Mouse (Mus musculus): ENCODE measurements around the gene Htr1a. TPM values are rescaled to one million over a fixed set of nuclear protein-coding genes. Genes with fewer than 3 reads are reported as not detected.

The Htr1a gene
- total RNA-seq (2017) = not detected in 3 replicates

DNA sequence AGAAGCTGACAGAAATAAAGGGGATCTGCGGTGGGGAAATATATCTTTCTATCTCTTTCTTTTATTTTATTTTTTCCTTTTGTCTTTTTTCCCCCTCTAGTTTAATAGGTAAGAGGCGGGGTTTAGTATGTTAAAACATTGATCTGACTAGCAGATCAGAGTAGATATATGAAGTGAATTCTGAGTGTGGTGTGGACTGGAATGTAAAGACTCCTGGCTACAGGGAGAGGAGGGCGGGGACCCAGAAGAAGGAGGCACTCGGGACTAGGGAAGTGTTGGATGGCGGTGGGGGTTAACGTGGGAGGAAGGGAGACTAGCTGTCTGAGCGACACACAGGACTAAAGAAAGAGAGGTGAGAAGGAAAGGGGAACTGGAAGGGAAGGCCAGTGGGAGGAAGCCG is at the start of gene Htr1a:
Gene Htr1a, plus strand, starts transcription at position 301 of the 400 bp plus-strand sequence.
- ATAC-seq (replicated peaks; ENCODE audit: insufficient number of reproducible peaks, low FRiP score, low TSS enrichment, poor library complexity, severe bottlenecking) = no peak

DNA sequence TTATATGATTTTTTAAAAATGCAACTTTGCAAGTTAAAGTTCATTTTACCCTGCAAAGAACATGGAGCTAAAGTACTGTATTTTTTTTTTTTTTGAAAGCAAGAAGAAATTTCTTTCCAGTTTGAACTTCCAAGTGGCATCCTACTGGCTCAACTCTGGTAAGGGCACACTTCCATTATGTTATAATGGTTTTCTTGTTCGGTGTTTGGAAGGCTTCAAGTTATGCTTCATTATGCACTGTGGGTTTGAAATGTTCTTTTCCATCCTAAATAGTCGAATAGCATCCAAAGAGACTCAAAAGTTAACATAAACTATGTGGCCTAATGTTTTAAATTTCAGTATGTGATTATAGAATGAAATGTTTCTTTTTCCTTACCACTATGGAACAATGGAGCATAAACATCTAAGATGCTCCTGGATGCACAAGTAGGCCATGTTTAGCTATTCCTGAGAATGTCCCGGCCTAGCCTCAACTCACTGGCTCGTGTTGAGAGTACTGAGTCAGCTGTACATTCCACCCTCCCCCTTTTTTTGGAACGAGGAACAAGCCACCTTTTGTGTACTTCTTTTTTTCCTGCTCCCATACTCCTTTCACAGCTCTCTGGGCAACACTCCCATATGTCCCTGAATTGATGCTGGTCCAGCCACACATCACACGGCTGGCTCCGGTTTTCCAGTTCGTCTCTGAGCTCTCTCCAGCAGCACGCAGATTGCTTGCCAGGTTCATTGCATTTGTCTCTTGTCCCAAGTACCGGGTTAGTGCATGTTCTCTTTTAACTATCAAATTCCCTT is 31.7 kb upstream of the Htr1a start:
- ATAC-seq (replicated peaks; ENCODE audit: insufficient number of reproducible peaks, low FRiP score, low TSS enrichment, poor library complexity, severe bottlenecking) = no peak

DNA sequence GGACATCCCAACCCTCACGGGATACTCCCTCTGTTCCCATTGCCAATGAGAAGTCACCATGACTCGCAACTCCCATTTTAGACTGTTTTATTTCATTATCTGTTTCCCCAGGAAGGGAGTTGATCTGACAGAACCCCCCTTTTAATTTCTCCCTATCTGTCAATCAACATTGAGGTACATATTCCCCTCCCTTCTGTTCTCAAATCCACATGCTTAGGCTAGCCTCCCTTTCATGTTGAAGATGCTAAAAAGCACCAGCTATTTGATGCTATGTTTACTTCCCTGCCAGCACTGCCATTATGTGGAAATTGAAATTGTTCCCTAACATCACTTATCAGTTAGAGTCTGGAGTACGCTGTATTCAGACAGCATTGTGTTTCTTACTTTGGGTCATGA is 31.1 kb upstream of the Htr1a start:
- ATAC-seq (replicated peaks; ENCODE audit: insufficient number of reproducible peaks, low FRiP score, low TSS enrichment, poor library complexity, severe bottlenecking) = no peak

DNA sequence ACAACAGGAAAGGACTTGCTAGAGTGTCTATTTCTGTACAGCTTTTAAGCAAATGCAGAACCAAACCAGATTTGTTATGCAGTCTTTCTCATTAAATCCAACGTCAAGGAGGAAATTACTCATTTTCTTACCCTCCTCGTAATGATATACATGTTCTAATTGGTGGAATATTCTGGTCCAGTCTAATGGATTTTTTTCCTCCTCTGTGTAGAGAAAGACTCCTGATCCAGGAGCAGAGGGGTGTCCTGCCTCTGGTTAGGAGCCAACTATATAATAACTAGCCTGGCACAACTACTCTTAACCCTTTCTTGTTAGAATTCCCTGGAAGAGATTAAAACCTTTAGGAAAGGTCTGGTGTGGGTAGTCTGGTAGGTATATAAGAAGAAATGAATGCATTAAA is 10.3 kb upstream of the Htr1a start:
- no peak for ATAC-seq (replicated peaks; ENCODE audit: insufficient number of reproducible peaks, low FRiP score, low TSS enrichment, poor library complexity, severe bottlenecking)

DNA sequence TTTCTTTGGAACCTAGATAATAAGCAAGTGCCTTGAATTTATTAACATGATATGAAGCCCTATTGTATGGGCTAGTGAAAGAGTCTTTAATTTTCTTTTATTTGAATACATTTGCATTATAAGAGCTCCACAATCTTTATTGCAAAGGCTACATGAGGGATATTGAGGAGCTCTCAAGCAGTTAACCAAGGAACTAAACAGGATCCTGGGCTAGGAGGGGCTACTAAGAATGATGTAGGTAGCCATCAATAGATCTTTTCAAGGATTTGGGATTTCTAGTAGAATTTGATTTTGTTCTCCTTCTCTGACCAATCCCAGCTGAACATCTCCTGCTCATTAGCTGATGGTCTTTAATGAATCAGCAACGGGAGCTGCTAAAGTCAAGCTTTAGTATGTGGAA is 9.8 kb upstream of the Htr1a start:
- ATAC-seq (replicated peaks; ENCODE audit: insufficient number of reproducible peaks, low FRiP score, low TSS enrichment, poor library complexity, severe bottlenecking) = no peak

DNA sequence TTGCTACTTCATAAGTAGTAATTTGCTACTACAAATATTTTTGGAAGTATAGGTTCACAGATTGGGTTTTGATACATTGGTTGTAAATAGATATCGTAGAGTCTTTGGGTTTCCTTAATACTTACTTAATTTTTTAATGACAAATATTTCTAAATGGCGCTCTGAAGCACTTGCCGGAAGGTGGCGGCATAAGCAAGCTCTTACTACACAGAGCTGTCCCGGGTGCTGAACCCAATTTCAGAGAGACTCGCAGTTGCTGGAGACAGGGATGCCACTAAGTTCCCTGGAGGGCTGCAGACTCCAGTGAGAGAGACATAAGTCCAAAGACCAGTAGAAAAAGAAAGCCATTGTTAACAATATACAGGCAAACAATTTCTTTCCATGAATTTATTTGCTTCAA is 863 bp upstream of the Htr1a start:
- ATAC-seq (replicated peaks; ENCODE audit: insufficient number of reproducible peaks, low FRiP score, low TSS enrichment, poor library complexity, severe bottlenecking) = no peak

DNA sequence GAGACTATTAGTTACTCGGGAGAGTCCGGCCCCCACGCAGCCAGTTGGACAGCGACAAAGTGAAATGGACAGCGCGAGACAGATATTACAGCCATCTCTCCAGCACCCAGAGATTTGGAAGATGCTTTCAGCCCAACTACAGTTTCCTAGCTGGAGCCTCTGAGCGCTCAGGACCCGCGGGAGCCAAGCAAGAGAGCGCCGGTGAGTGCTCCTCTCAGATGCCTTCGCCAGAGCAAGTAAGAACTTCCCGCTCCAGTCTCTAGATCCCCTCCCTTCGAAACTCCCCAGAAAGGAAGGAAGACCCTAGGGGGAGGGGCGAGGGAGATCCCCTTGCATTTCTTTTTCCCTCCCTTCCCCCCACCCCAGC is 415 bp downstream of the Htr1a start:
- ATAC-seq (replicated peaks; ENCODE audit: insufficient number of reproducible peaks, low FRiP score, low TSS enrichment, poor library complexity, severe bottlenecking) = no peak

DNA sequence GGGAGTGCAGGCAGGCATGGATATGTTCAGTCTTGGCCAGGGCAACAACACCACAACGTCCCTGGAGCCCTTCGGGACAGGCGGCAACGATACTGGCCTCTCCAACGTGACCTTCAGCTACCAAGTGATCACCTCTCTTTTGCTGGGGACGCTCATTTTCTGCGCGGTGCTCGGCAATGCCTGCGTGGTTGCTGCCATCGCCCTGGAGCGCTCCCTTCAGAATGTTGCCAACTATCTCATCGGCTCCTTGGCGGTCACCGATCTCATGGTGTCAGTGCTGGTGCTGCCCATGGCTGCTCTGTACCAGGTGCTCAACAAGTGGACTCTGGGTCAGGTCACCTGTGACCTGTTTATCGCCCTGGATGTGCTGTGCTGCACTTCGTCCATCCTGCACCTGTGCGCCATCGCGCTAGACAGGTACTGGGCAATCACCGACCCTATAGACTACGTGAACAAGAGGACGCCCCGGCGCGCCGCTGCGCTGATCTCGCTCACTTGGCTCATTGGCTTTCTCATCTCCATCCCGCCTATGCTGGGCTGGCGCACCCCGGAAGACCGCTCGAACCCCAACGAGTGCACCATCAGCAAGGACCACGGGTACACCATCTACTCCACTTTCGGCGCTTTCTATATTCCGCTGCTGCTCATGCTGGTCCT is 927 bp downstream of the Htr1a start:
- 0 out of 2 replicates have a peak, but pooled peaks have one; percentile 35 for ATAC-seq (replicated peaks; ENCODE audit: insufficient number of reproducible peaks, low FRiP score, low TSS enrichment, poor library complexity, severe bottlenecking)

DNA sequence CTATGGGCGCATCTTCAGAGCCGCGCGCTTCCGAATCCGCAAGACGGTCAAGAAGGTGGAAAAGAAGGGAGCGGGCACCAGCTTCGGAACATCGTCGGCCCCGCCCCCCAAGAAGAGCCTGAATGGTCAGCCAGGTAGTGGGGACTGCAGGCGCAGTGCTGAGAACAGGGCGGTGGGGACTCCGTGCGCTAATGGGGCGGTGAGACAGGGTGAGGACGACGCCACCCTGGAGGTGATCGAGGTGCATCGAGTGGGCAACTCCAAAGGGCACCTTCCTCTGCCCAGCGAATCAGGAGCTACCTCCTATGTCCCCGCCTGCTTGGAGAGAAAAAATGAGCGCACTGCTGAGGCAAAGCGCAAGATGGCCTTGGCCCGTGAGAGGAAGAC is 1.4 kb downstream of the Htr1a start:
- no peak for ATAC-seq (replicated peaks; ENCODE audit: insufficient number of reproducible peaks, low FRiP score, low TSS enrichment, poor library complexity, severe bottlenecking)

DNA sequence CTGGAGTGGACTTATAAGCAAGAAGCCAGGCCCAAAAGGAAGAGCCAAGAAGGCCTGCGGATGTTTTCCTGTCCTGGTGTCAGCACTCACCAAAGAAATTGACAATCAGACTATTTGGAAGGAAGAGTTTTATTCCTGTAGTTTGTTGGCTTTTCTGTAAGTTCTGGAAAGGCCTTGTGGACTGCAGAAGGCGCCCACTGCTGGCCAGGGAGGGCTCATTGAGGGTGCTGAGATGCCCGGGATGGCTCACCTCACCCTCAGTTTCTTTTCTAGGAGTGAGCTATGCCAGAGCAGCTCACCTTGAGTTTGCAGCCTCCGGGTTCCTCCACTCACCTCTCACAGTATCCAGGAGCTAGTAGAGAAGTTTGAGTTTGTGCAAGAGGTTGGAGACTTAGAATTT is 2.8 kb downstream of the Htr1a start:
- ATAC-seq (replicated peaks; ENCODE audit: insufficient number of reproducible peaks, low FRiP score, low TSS enrichment, poor library complexity, severe bottlenecking) = no peak

DNA sequence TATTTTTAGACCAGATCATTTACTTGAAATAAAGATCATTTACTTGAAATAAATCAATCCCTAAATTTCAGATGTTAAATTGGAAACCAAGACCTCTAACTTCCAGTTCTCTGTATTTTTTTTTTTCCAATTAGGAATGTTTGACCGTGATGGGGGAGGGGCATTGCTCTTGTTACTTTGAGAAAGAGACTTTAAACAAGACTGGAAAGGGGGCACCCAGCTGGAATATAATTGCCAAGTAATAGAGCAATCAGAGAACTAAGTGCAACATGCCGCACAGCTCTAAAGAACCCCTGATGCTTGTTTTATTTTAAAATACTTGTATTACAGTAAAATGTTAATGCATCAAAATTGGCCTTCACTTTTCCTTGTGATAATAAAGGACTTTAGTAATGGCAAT is 4.3 kb downstream of the Htr1a start:
- no peak for ATAC-seq (replicated peaks; ENCODE audit: insufficient number of reproducible peaks, low FRiP score, low TSS enrichment, poor library complexity, severe bottlenecking)

DNA sequence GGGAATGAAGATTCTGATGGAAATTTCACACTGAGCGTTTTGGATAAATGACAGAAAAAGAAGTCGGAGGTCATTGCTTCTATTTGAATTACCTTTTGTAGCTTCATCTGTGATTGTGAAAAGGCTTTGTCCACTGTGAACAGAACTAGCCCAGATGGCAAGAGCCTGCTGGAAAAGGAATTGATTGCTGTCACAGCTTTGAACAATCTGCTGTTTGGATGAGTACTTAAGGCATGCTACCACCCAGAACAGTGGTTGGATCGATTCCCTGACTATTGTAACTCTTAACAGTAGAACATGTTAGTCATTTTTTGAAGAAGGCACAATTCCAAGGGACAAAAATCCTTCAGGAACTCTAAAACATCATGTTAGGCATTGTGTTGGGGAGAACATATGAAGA is 8.1 kb downstream of the Htr1a start:
- no peak for ATAC-seq (replicated peaks; ENCODE audit: insufficient number of reproducible peaks, low FRiP score, low TSS enrichment, poor library complexity, severe bottlenecking)

Other genes with a start within 250 kb of the Htr1a start
- 0.29 TPM in 1 of 3 replicates, not detected in the others for gene Rnf180, start 148.8 kb upstream of the Htr1a start, total RNA-seq (2017)

Data from monocyte, adult 5-6 weeks (primary cell).